Mouse (Mus musculus) right cerebral cortex, postnatal 10 days (tissue): ENCODE measurements at regions not wholly inside any gene's neighbourhood (a gene's known extent, or its start where the extent isn't known, plus 50 kb on each side); places are given as distances from the start of the nearest gene placed in this dataset.
A peak's percentile ranks its signal among the peaks of the same experiment; 100 is the strongest.

Experiments used
- DNase-seq, 2 experiments: peaks; one replicate each; pipeline ENCODE4 v3.0.0; 2021; ENCODE audit warnings: low spot score in 2 of 2

DNA sequence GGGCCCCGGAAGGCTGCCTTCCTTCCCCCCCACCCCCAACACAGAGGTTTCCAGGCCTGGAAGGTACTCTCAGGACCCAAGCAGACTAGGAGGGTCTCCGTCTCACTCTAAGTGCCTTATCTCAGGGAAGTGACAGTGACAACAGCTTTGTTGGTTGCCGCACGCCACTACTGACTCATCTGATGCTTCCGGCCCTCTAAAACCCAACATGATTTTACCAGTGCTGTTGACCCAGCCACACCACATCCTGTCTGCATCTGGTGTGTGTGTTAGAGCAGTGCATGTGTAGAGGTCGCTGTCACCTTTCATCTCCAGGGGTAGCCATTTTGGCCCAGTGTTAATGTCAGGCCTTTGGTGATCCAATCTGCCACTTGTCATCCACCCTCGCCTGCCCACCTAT lies 206.5 kb downstream of the Rplp1 start:
- DNase-seq, result no peak

DNA sequence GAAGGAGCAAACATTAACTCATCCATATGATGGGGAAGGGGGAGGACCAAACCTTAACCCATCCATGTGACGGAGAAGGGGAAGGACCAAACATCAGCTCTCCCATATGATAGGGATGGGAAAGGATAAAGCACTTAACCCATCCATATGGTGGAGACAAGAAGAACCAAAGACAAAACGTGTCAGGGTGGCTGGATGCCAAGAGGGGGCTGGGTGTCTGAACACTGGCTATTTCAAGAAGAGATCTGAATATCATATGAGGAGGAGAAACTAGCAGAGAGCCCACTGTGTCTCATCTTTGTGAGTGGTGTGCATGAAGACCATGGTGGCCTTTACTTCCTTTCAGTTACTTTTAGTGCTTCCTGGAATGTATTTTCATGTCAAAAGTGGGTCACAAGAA lies 207.0 kb downstream of the Rplp1 start:
- peak; percentile 63 to 76 for DNase-seq

DNA sequence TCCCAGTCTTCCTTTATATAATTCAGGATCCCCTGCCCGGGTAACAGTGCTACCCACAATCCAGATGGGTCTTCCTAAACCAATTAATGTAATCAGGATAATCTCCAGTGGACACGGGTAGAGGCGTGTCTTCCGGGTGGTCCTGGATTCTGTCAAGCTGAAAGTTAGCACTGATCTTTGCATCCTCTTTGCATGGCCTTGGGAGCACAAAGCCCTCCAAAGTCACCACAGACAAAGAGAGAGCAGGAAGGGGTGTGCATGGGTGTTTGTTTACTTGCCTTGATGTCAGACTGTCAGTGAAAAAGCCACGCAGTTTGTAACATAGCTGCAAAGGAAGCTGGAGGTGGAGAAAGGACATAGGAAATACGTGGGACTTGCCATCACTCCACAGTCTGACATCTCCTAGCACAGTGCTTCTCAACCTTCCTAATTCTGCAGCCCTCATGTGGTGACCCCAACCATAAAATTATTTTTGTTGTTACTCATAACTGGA lies 208.0 kb downstream of the Rplp1 start:
- no peak for DNase-seq

DNA sequence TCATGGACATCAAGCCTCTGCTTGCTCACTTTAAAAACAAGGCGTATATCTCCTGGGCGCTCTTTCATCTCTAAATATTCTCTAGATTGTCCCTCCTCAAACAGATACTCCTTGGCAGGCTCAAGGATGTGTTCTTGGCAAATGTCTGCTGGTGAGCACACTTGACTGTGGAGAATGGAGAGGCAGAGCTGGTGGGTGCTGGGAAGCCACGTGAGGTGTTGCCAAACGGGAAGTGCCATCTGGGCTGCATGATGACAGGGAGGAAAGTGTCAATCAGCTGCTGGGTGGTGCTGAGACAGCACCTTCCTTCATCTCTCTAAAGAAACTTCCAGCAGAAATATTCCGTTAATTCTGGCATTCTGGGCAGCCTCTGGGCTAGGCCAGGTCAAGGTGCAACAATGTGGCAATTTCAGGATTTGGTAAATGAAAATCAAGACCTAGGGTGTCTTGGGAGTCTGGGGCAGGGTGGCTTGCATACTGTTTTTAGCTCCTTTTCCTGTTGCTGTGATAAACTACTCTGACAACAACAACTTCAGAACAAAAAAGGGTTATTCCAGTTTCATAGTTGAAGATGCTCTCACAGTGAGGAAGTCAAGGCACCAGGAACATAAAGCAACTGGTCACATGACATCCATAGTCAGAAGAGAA lies 208.6 kb downstream of the Rplp1 start:
- DNase-seq, result peak; percentile 82 to 88

DNA sequence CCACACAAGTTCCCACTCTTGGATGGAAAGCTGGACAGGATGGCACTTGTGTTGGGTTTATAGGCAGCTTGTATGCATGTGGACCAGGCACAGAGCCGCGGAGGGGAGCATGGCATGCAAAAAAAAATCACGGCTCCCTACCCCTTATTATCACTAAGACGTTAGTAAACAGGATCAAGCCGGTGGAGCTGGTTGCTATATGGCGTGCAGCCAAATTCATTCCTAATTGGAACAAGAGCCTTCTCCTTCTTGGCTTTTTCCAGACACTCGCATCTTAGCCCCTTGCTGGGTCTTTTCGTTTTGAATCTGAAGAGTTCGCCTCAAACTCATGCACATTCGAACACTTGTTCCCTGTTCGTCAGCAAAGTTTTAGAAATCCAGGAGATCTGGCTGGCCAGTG lies 211.0 kb downstream of the Rplp1 start:
- DNase-seq, result no peak

DNA sequence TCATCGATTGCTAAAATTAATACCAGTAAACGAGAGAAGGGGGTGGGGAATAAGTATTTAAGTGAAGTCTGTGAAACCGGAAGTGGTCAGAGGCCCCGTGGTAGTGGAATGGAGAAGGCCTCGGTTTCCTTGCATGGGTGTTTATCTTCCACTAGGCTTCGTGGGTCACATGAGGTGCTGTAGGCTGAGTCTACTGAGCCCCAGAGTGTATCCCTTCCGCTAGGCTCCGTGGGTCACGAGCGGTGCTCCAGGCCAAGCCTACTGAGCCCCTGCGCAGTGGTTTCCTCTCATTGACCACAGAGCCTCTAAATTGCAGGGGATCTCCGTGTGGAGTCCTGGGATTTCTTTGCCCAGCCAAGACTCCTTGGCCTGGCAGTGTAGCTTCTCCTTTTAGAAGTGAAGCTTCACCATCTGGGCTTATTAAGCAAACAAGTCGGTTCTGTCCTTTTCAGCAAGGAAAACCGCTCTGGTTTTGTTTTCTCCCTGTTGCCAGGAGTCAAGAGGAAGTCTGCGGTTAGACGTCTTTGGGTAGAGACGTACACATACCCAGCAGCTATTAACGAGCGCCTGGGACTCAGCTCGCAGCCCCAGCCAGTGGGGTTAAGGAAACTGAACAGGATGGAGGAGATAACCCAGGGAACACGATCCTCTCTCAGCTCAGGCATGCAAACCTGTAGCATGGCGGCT lies 211.9 kb downstream of the Rplp1 start:
- DNase-seq, result peak in 1 of 2 experiments; percentile 50

DNA sequence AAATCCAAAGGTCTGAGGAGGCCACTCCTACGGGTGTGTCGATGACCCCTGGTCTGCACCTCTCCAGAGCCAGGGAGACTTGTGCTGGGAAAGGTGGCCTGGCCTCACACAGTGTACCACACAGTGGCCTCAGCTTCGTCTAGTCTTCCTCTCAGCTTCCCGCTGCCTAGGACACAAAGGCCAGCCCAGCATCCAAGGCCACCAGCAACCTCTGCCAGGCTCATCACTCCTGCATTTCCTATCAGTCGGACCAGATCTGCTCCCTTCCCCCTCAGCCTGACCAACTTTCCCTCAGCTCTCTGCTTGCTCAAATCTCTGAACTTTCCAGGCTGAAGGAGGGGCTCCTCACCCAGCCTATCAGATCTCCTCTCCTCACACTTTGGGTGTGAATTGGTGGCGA lies 213.8 kb downstream of the Rplp1 start:
- no peak for DNase-seq

DNA sequence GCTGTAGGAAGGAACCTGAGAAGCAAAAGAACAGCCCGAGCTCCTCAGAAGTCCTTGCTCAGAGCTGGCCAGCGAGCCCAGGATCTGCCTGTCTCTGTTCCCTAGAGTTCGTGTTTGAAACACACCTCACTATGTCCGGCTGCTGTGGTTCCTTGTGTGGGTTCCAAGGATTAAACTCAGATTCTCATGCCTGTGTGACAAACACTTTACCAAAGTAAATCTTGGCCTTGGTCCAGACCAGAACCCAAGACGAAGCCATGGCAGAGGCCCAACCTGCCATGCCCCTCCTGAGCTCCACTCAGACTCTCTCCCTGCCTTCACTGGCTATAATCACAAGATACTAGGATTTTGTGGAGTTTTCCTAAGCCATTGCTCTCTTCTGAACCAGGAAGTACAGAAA lies 214.7 kb downstream of the Rplp1 start:
- DNase-seq, result no peak

DNA sequence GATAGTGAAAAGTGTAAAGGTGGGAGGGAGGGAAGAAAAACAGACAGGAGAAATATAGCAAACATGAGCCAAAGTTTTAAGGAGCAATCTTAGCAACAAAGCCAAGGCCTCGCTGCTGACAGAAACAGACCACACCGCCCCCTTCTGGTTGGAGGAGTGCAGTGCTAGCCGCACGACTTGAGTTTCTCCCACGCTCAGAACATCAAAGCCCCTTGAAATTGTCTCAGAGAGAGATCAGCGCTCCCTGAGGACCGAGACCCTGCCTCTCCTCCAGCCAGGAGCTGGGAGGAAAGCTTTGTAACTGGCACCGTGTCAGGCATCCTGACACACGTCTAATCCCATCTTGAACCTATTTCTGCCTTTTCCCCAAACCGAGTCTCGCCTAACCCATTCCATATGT lies 216.4 kb downstream of the Rplp1 start:
- peak; percentile 65 to 83 for DNase-seq

DNA sequence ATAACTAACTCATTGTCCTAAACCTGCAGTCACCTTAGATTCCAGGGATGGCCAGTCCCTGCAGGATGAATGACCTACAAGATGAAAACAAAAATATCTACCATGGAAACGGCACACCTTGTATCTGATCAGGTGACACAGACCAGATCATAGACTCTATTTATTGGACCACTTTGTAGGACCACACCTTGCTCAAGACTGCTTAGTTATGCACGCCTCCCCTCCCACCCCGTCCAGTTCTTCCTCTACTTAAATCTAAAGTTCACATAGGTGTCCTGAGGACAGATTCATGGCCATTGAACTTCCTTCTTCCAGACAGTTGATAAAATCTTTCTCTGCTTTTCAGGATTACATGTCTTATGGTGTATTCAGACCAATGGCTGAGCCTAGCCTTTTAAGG lies 217.5 kb downstream of the Rplp1 start:
- DNase-seq, result no peak

DNA sequence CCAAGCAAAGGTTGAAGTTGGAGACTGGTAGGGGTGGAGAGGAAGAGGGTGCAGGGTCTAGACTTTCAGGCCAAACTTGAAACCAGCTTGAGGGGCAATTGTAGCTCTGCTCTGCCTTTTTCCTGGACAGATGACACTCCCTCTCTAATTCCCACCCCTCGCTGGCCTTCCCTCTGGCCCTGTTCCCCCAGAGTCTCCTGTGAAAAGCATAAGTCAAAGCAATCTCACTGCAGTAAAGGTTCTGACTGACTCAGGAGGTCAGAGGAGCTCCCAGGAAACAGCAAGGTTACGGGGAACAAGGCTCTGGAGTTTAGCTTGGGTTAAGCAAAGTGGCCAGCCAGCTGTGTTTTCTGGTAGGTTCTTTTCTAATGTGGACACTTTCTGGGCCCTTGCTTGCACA lies 218.5 kb downstream of the Rplp1 start:
- DNase-seq, result no peak

DNA sequence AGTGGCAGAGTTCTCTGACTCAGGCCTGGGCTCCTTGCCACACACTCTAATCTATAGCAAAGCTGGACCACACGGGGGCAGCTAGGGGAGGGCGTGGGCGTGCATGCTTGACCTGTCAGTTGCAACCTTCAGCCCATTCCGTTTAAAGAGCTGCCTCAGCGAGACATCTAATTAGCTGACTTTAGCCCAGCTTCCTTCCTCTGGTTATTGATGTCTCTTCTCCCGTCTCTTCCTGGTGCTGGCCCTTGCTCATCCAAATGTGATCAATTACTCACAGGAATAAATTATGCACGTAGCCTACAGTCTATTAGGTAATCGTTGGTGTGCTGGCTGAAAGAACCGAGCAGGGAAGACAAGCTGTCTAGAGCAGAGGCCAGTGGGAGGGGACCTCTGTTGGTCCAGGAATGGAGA lies 219.0 kb downstream of the Rplp1 start:
- DNase-seq, result no peak

DNA sequence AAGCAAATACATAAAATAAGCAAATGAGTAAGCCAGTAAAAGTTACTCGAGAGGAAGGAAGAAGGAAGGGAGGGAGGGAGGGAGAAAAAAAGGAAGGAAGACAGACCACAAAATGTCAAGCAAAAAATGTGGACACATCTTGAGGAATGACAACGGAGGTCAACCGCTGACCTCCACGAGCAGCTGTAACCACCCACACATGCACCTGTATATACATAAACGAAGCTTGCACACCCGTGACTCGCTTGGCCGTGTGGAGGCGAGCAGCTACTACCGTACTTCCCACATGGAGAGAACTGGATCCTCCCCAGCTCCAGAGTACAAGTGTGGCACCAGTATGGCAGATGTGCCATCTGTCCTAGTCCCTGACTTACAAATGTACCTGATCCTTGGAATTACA lies 220.1 kb downstream of the Rplp1 start:
- DNase-seq, result no peak

DNA sequence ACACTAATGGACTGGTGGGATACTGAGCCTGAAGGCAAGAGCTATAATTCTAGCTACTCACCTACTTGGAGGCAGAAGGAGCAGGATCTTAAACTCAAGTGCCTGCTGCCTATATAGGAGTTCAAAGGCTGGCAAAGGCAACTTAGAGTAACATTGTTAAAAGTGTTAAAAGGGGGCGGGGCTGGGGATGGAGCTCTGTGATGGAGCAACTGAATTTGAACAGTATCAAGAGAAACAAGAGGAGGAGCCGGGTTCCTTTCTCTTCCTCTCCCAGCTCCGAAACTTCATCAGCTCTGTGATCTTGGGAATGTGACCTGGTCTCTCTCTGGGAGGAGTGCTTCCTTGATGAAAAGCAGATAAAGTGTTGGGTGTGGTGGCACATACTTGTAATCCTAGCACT lies 223.6 kb downstream of the Rplp1 start:
- no peak for DNase-seq

DNA sequence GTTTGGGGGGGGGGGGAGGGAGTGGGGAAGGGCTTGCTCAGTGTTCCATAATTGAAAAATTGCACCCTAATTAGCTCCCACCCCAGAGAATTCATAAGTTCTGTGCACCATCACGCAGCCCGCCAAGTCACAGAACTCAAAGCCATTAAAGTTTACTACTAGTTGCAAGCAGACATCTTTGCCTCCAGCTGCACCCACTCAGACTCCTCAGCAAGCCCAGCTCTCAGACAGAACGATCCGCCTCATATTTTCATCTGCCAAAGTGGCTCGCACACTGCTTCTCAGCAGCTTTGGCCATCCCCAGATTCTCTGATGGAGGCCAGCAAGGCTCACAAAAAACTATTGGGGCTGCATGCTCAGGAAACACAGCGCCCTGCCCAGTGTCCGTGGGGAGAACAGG lies 224.4 kb downstream of the Rplp1 start:
- no peak for DNase-seq

DNA sequence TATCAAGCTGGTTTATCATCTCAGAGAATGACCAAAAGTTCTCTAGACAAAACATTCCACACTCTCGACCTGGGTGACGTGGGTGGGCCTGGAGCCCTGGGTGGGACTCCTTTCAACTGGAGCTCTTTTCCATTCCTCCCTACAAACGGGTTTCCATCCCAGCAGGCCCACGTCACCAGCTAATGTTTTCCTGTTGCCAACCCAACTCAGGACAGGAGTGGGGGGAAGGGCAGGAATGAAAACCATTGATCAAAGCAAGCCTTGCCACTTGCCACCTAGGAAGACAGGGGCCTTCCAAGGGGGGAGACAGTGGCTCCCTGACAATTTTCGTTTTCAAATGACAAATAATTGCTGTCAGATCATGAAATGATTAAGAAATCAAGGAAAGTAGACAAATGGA lies 224.8 kb downstream of the Rplp1 start:
- no peak for DNase-seq

DNA sequence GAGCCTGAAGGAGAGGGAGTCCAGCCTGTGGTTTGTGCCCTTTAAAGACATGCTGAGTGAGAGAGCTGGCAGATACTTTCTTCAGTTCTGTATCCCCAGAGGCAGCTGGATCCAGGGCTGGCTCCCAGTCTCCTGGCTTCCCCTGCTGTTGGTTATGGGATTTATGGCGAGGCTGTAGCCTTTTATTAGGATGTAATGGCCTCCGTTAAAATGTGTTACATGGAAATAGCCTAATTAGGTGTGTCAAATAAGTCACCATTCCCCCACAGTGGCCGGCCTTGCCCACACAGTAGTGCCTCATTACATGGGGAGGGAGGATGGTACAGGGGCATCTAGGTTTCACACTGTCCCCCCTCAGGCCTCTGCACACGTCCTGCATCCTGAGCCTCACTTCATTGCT lies 230.8 kb downstream of the Rplp1 start:
- DNase-seq, result no peak

DNA sequence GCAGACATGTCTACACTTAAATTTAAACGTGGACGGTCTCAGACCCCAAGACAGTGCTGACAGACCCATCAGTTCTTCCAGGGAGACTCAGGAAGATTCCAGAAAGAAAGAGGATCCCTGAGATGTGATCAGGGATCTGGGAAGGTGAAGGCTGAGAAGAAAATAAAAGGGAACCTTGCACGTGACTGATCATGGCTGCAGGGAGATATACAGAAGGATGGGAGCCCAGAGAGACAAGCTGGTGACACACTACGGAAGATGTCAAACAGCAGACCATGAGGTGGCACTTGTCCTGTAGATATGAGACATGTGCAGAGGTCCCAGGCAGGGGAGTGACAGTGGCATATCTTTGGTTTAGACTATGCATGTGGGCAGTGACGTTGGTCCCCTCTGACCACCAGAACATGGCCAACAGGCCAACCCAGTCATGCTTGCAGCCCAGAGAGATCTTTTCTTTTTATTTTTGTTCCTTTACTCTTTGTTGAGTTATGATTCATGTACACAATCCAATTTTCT lies 231.5 kb downstream of the Rplp1 start:
- DNase-seq, result no peak

DNA sequence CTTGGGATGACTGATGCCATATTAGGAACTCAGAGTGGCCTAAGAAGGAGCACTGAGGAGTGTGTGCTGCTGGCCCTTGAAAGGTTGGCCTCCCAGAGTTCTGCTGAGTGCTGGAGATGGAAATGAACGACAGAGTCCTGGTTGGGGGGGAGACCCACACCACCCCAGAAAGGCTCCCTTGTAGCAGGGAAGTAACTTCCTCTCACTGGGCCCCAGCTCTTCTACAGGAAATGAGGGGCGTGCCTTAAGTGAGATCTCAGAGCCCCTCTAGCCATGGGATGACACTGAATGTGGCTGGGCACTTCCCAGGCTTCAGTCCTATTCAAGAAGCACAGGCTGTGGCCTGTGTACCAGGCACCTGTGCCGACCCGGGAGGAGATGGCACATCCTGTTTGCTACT lies 232.0 kb downstream of the Rplp1 start:
- DNase-seq, result no peak

DNA sequence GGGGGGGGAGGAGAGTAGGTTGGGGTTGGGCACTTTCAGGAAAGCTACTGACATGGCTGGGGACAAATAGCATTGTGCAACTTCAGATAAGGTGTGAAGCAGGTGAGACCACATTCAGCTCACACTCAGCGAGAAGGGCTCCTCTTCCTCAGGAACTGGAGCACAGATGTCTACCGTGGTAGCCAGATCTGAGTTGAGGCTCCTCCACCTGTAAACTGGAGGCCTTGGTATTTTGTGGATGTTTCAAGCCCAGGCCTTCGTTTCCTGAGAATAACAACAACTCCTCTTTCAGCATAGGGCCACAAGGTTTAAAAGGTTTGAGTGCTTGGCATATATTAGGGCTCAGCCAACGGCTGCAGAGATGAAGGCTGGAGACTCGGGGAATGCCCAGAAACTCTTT lies 232.9 kb downstream of the Rplp1 start:
- no peak for DNase-seq

DNA sequence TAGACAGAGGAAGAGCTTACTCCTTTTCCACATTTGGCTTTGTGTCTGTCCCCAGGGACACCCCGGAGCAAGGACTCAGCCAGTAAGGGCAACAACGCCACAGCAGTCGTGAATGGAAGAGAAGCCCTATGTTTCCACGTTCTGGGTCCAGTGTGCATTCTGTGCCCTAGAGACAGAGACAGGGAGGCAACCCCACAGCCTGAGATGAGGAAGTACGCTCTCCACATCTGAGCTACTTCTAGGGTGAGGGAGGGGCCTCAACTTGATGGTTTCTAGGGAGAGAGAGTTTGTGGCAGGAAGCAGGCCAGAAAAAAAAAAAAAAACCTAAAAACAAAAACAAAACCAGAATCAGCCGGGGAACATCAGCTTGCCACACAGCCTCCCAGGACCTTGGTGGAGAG lies 233.4 kb downstream of the Rplp1 start:
- no peak for DNase-seq

DNA sequence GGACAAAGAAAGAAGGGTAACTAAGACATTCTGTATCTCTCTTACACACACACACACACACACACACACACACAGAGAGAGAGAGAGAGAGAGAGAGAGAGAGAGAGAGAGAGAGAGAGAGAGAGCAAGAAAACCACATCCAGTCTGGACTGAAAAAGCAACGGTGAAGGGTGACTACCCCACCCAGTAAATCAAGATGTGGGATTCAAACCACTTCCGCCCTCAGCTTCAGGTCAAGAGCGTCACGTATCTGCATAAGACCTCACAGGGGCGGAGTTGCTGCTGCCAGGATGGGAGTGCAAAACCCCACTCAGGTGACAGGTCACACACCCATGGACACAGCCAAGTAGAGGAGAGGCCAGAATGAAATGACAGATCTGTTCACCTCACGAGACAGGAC lies 234.7 kb downstream of the Rplp1 start:
- DNase-seq, result no peak

DNA sequence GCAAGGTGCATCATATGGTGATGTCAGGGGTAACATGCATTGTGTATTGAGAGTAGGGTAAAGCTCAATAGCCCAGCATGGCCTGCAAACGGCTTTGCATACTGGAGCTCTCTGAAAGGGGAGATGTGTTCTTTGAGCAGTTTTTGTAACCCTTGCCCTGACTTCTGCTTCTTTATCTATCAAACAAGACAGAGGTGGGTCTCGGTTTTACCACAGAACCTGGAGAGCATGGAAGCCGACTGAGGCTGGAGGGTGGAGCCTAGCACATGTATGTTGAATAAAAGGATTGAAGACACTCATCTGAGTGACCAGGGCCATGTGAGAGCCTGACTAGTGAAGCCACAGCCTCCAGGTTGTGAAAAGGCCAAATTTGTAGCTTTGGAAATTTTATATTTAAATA lies 236.7 kb downstream of the Rplp1 start:
- DNase-seq, result no peak

DNA sequence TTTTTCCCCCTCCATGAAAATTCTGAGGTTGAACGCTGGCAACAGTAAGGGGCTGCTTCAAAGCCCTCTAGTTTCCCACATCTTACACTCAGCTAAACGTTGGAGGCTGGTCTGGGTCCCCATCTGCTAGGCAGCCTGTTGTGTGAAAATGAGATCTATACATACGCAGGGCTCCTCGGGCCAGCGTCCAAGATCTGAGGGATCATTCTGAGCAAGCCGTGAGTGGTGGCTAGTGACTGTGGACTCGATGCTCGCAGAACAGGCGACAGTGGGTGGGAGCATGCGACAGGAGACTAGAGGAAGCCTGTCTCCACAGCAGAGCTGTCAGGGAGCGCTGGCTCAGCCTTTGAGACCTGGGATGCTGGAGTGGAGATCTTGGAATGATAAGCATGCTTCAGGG lies 237.3 kb downstream of the Rplp1 start:
- peak; percentile 91 to 96 for DNase-seq
